Mouse (Mus musculus): ENCODE results near the gene D16Ertd472e.

Gene D16Ertd472e

DNA sequence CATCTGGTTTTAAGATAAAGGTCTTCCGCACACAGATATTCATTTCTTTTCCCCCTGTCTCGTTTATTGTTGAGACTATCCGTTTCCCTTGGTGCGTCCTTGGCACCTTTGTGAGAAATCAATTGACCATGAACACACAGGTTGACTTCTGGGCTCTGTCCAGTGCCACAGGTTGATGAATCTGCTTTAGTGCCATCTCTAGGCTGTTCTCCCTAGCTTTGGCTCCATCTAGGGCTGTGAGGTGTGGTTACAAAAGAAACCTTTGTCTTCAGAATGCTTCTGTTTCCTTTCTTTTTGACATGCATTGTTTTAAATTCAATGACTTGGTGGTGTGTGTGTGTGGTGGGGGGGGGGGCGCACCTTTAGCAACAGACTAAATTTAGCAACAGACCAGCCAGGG lies 85.7 kb downstream of the D16Ertd472e start:
- DNase-seq (ENCODE audit: low read depth, low spot score): no peak
